Mouse (Mus musculus): ENCODE data around the gene Dera.

Dera gene

GRCm38 (mm10) chr6:137759681-137760080 is 5.3 kb downstream of the Dera start:
- DNase-seq = no peak

- DNase-seq = no peak
These were observed 6.6 kb downstream of the Dera start for GRCm38 (mm10) chr6:137760966-137761365.

GRCm38 (mm10) chr6:137764572-137765210 is 10.3 kb downstream of the Dera start:
- no peak for DNase-seq

GRCm38 (mm10) chr6:137766177-137766576 is 11.8 kb downstream of the Dera start:
- DNase-seq = no peak

- no peak for DNase-seq
These were observed 17.4 kb downstream of the Dera start for GRCm38 (mm10) chr6:137771621-137772250.

GRCm38 (mm10) chr6:137772918-137773636 is 18.7 kb downstream of the Dera start:
- no peak for DNase-seq

GRCm38 (mm10) chr6:137773637-137774028 is 19.3 kb downstream of the Dera start:
- DNase-seq = no peak

- no peak for DNase-seq
These were observed 19.8 kb downstream of the Dera start for GRCm38 (mm10) chr6:137774166-137774565.

- DNase-seq = no peak
These were observed 20.8 kb downstream of the Dera start for GRCm38 (mm10) chr6:137775159-137775558.

GRCm38 (mm10) chr6:137776981-137777380 is 22.6 kb downstream of the Dera start:
- no peak for DNase-seq

GRCm38 (mm10) chr6:137783899-137784637 is 29.7 kb downstream of the Dera start:
- DNase-seq = no peak

GRCm38 (mm10) chr6:137788976-137789590 is 34.7 kb downstream of the Dera start:
- no peak for DNase-seq

- DNase-seq = no peak
These were observed 35.3 kb downstream of the Dera start for GRCm38 (mm10) chr6:137789658-137790057.

GRCm38 (mm10) chr6:137795494-137795893 is 41.1 kb downstream of the Dera start:
- no peak for DNase-seq

GRCm38 (mm10) chr6:137796596-137797567 is 42.5 kb downstream of the Dera start:
- no peak for DNase-seq

GRCm38 (mm10) chr6:137799253-137799652 is 44.9 kb downstream of the Dera start:
- DNase-seq = no peak

- no peak for DNase-seq
These were observed 49.2 kb downstream of the Dera start for GRCm38 (mm10) chr6:137803456-137804005.

GRCm38 (mm10) chr6:137804121-137804520 is 49.8 kb downstream of the Dera start:
- DNase-seq = no peak

- no peak for DNase-seq
These were observed 50.3 kb downstream of the Dera start for GRCm38 (mm10) chr6:137804606-137805005.

- no peak for DNase-seq
These were observed 52.0 kb downstream of the Dera start for GRCm38 (mm10) chr6:137806342-137806741.

GRCm38 (mm10) chr6:137806806-137807205 is 52.5 kb downstream of the Dera start:
- DNase-seq = no peak
